Mouse (Mus musculus) ES-E14 (cell line): ENCODE results near the gene Dtnb. TPM values are rescaled to one million over a fixed set of nuclear protein-coding genes. Genes with fewer than 3 reads are reported as not detected.

Source experiments
- DNase-seq: peaks from one replicate; pipeline ENCODE4 v3.0.0-alpha.2; 2013; ENCODE audit warnings: low read depth, low spot score
- H3K27ac ChIP-seq: 2 replicates; pipeline ENCODE4 v1.5.1; 2012; ENCODE audit warnings: low read depth, mild to moderate bottlenecking, low read length, moderate library complexity, mixed read lengths; ENCODE audit not compliant: poor library complexity, insufficient read depth, severe bottlenecking
- H3K36me3 ChIP-seq: 2 replicates; pipeline ENCODE4 v1.6.1; 2012; ENCODE audit warnings: mild to moderate bottlenecking, low read length, moderate library complexity, mixed read lengths; ENCODE audit not compliant: control insufficient read depth, poor library complexity, insufficient read depth, severe bottlenecking
- H3K4me1 ChIP-seq, 2 experiments: fragments of 150-350 bp in 1 of 2; sonication (generic) in 1 of 2; 2 replicates each; pipeline ENCODE4 v1.6.1; 2012; ENCODE audit warnings: low read length in 2 of 2, mild to moderate bottlenecking in 1 of 2, mixed read lengths in 1 of 2; ENCODE audit not compliant: control insufficient read depth in 2 of 2, insufficient read depth in 2 of 2, poor library complexity in 1 of 2
- H3K4me3 ChIP-seq, 2 experiments: fragments of 150-350 bp in 1 of 2; sonication (generic) in 1 of 2; 2 replicates each; pipeline ENCODE4 v1.5.1; 2012; ENCODE audit warnings: low read length in 2 of 2, low read depth in 1 of 2, mild to moderate bottlenecking in 1 of 2, mixed read lengths in 1 of 2; ENCODE audit not compliant: insufficient read depth in 1 of 2, poor library complexity in 1 of 2, severe bottlenecking in 1 of 2
- H3K9ac ChIP-seq: 2 replicates; pipeline ENCODE4 v1.6.1; 2012; ENCODE audit warnings: low read depth, mild to moderate bottlenecking, low read length, mixed read lengths; ENCODE audit not compliant: poor library complexity, insufficient read depth, severe bottlenecking
- H3K9me3 ChIP-seq: fragments of 150-350 bp; sonication (generic); 2 replicates; pipeline ENCODE4 v1.6.1; 2012; ENCODE audit warnings: low read depth, mild to moderate bottlenecking, low read length; ENCODE audit not compliant: control insufficient read depth, insufficient read depth
- CHD2 ChIP-seq: IDR thresholded peaks from 2 replicates; pipeline ENCODE4 v1.6.1; 2014; ENCODE audit warnings: mild to moderate bottlenecking, low read depth, low read length, inconsistent platforms
- HCFC1 ChIP-seq: IDR thresholded peaks from 2 replicates; pipeline ENCODE4 v1.6.1; 2012; ENCODE audit warnings: low read length, inconsistent platforms, borderline replicate concordance; ENCODE audit not compliant: insufficient read depth
- MAFK ChIP-seq: IDR thresholded peaks from 2 replicates; pipeline ENCODE4 v1.6.1; 2014; ENCODE audit warnings: mild to moderate bottlenecking, low read depth, low read length, inconsistent platforms; ENCODE audit not compliant: insufficient read depth
- ZC3H11A ChIP-seq: IDR thresholded peaks from 2 replicates; pipeline ENCODE4 v1.6.1; 2012; ENCODE audit warnings: low read depth, mild to moderate bottlenecking, inconsistent platforms, low read length, borderline replicate concordance
- ZNF384 ChIP-seq: IDR thresholded peaks from 2 replicates; pipeline ENCODE4 v1.6.1; 2012; ENCODE audit warnings: low read depth, low read length, inconsistent platforms
- in situ Hi-C, 2 experiments: fragments of 600-800 bp; cut with MboI; formaldehyde crosslinking; loops; one replicate each; pipeline ENCODE4 v1.15.1; 2025; ENCODE audit warnings: low sequenced_read_pairs in 2 of 2, inconsistent platforms in 1 of 2; ENCODE audit not compliant: unreplicated experiment in 2 of 2
- total RNA-seq: library from RNA; depleted of rRNA; stranded (reverse); fragments of 300-350 nt; gene quantifications from 2 replicates; pipeline ENCODE4 v1.2.3, GENCODE M21; 2012

Dtnb gene
- total RNA-seq, 1 experiment, result 31.2 TPM

GRCm38 (mm10) chr12:3723762-3724161 is 151.6 kb downstream of the Dtnb start:
- DNase-seq, result no peak
- H3K4me3 ChIP-seq, result no peak overlapping the region
- no peak for TF ChIP-seq ZC3H11A
- no peak for TF ChIP-seq MAFK
- no peak for TF ChIP-seq ZNF384
- TF ChIP-seq CHD2, result no peak
- no peak for TF ChIP-seq HCFC1
- H3K9ac ChIP-seq, result no peak overlapping the region
- no peaks in the 10 kb centered on the region for H3K9me3 ChIP-seq
- in situ Hi-C loops, result no loop called here
- peaks cover 2% of the 10 kb centered on the region; the same call in 1 of the 2 replicates for H3K36me3 ChIP-seq
- no peak overlapping the region for H3K27ac ChIP-seq
- H3K4me1 ChIP-seq, result peaks cover 0 to under 1% of the 10 kb centered on the region in 2 experiments; a peak in 1 of 4 replicates

- Histone ChIP-seq H3K4me1 (peaks cover 0 to 3% of the 10 kb centered on the region in 2 experiments; a peak in 1 of 4 replicates), H3K36me3 (peaks cover 2% of the 10 kb centered on the region; the same call in 1 of the 2 replicates), H3K9me3 (no peaks in the 10 kb centered on the region), H3K9ac (no peak overlapping the region), H3K27ac (no peak overlapping the region), H3K4me3 (no peak overlapping the region)
- TF ChIP-seq ZC3H11A (no peak), ZNF384 (no peak), CHD2 (no peak), HCFC1 (no peak)
- in situ Hi-C loops, result no loop called here
- no peak for DNase-seq
Observed at GRCm38 (mm10) chr12:3724822-3725370, 152.7 kb downstream of the Dtnb start.

GRCm38 (mm10) chr12:3729521-3730075 is 157.4 kb downstream of the Dtnb start:
- no peaks in the 10 kb centered on the region for H3K36me3 ChIP-seq
- no peak overlapping the region for H3K4me3 ChIP-seq
- H3K27ac ChIP-seq, result no peak overlapping the region
- no peak for DNase-seq
- H3K9me3 ChIP-seq, result no peaks in the 10 kb centered on the region
- TF ChIP-seq ZC3H11A, result no peak
- H3K9ac ChIP-seq, result no peak overlapping the region
- peaks cover 9 to 13% of the 10 kb centered on the region in 2 experiments; a peak in 3 of 4 replicates for H3K4me1 ChIP-seq
- in situ Hi-C loops, result no loop called here

- Histone ChIP-seq H3K9ac (no peak overlapping the region), H3K27ac (no peak overlapping the region), H3K4me3 (no peak overlapping the region), H3K4me1 (peaks cover 9 to 15% of the 10 kb centered on the region in 2 experiments; a peak in 3 of 4 replicates), H3K36me3 (no peaks in the 10 kb centered on the region; the same call in 1 of the 2 replicates), H3K9me3 (no peaks in the 10 kb centered on the region)
- TF ChIP-seq MAFK (0 out of 2 replicates have a peak, but pooled peaks have one; percentile 12), HCFC1 (no peak)
- in situ Hi-C loops, result no loop called here
- peak; percentile 26 for DNase-seq
Observed at GRCm38 (mm10) chr12:3732623-3733265, 160.6 kb downstream of the Dtnb start.
